Mouse (Mus musculus) small intestine, adult 2 months (tissue): ENCODE measurements around the gene Rbms3. TPM values are rescaled to one million over a fixed set of nuclear protein-coding genes. Genes with fewer than 3 reads are reported as not detected.

Source experiments
- H3K27ac ChIP-seq: fragments of 200-500 bp; 2 replicates; pipeline ENCODE4 v1.5.1; 2012; ENCODE audit warnings: low read depth, low read length, control low read depth, inconsistent platforms; ENCODE audit not compliant: insufficient read depth
- H3K27me3 ChIP-seq: fragments of 200-500 bp; 2 replicates; pipeline ENCODE4 v1.6.1; 2012; ENCODE audit warnings: mild to moderate bottlenecking, moderate library complexity, low read length, inconsistent platforms; ENCODE audit not compliant: control insufficient read depth, insufficient read depth
- H3K36me3 ChIP-seq: fragments of 200-500 bp; 2 replicates; pipeline ENCODE4 v1.6.1; 2012; ENCODE audit warnings: mild to moderate bottlenecking, low read length, control low read depth, inconsistent platforms; ENCODE audit not compliant: control insufficient read depth, insufficient read depth
- H3K4me1 ChIP-seq: fragments of 200-500 bp; 2 replicates; pipeline ENCODE4 v1.6.1; 2012; ENCODE audit warnings: low read length, inconsistent platforms, mixed read lengths; ENCODE audit not compliant: control insufficient read depth, insufficient read depth, insufficient read length
- H3K4me3 ChIP-seq: fragments of 200-500 bp; 2 replicates; pipeline ENCODE4 v1.5.1; 2012; ENCODE audit warnings: low read depth, mild to moderate bottlenecking, control low read depth, inconsistent platforms, low read length, moderate library complexity
- CTCF ChIP-seq: fragments of 200-500 bp; IDR thresholded peaks from 2 replicates; pipeline ENCODE4 v1.5.1; 2012; ENCODE audit warnings: low read depth, mild to moderate bottlenecking, control low read depth, inconsistent platforms, low read length, moderate library complexity, mixed read lengths; ENCODE audit not compliant: insufficient replicate concordance, insufficient read length; ENCODE audit errors: extremely low read depth
- POLR2A ChIP-seq: fragments of 200-500 bp; IDR thresholded peaks from 2 replicates; pipeline ENCODE4 v1.6.1; 2012; ENCODE audit warnings: low read depth, mild to moderate bottlenecking, control low read depth, inconsistent platforms, low read length, moderate library complexity
- WGBS: fragments of 180-500 bp; shearing (Covaris S2); methylation state at CpG from one replicate; pipeline ENCODE4 v1.1.7; 2018; 5-methylcytosine and 5-hydroxymethylcytosine counted together
- polyA plus RNA-seq: library from polyadenylated mRNA; depleted of rRNA; stranded (reverse); fragments of >200 nt; gene quantifications from 2 replicates; pipeline ENCODE4 v1.2.3, GENCODE M21; 2012

Gene Rbms3
- polyA plus RNA-seq, 1 experiment = 3.3 TPM

DNA sequence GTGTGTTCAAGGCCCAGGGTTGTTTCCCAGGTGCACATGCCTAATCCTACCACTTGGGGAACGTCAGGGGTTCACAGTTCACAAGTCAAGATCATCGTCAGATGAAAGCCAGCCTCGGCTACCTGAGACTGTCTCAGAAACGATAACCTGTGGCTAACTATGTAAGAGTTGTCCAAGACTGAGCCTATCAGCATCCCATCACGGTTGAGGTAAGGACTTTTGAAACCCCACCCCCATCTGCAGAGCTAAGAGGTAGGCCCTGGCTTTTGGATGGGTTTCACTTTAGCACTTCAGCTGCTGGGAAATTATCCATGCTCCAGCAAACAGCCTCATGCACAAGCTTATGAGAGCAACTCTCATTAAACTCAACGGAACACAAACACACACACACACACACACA is 607.6 kb downstream of the Rbms3 start:
- H3K36me3 ChIP-seq = no peaks in the 10 kb centered on the region
- no peaks in the 10 kb centered on the region for H3K27me3 ChIP-seq
- no peak for TF ChIP-seq POLR2A
- no peak for TF ChIP-seq CTCF
- WGBS = 84% methylated on average over 6 of the region's 6 CpGs
- H3K27ac ChIP-seq = no peak overlapping the region
- peaks cover 5% of the 10 kb centered on the region; the same call in 1 of the 2 replicates for H3K4me1 ChIP-seq
- no peak overlapping the region for H3K4me3 ChIP-seq

DNA sequence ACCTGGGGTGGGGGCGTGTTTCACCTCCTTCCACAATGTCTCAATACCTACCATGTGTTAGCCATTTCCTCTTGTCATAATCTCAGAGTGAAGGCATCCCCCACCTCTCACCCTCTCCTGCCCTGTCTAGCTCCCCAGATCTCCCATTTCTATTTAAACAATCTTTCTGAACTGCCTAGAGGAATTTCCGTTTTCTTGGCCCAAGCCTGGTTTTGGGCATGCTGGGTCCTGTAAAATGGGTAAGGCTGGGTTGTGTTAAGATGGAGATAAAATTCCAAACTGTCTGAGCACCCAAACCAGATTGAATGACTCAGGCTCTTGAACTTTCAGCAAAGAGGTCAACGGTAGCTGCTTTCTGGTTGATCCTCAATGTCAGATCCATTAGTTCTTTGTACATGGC is 608.2 kb downstream of the Rbms3 start:
- no peak overlapping the region for H3K4me3 ChIP-seq
- H3K4me1 ChIP-seq = peaks cover 7% of the 10 kb centered on the region; the same call in 1 of the 2 replicates
- H3K27me3 ChIP-seq = no peaks in the 10 kb centered on the region
- no peak overlapping the region for H3K27ac ChIP-seq
- TF ChIP-seq POLR2A = no peak
- no peak for TF ChIP-seq CTCF
- H3K36me3 ChIP-seq = no peaks in the 10 kb centered on the region
- 87% methylated on average over 3 of the region's 3 CpGs for WGBS

DNA sequence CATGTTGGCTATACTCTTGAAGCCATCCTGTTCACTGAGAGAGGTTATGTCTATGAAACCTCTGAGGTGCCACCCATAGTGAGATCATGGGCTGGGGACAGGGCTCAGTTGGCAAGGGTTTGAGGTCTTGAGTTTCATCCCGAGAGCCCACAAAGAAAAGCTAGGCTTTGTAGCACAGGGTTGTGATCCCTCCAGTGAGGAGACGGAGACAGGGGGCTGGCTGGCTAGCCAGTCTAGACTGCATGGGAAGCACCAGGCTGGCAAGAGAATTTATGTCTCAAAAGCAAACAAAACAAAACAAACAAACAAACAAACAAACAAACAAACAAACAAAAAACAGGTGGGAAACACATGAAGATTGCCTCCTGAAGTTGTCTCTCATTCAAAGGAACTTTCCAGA is 609.5 kb downstream of the Rbms3 start:
- 88% methylated on average over 2 of the region's 2 CpGs for WGBS
- no peaks in the 10 kb centered on the region for H3K27me3 ChIP-seq
- H3K4me1 ChIP-seq = peaks cover 10% of the 10 kb centered on the region; the same call in 1 of the 2 replicates
- no peaks in the 10 kb centered on the region for H3K36me3 ChIP-seq
- TF ChIP-seq CTCF = no peak
- H3K27ac ChIP-seq = no peak overlapping the region
- no peak overlapping the region for H3K4me3 ChIP-seq

DNA sequence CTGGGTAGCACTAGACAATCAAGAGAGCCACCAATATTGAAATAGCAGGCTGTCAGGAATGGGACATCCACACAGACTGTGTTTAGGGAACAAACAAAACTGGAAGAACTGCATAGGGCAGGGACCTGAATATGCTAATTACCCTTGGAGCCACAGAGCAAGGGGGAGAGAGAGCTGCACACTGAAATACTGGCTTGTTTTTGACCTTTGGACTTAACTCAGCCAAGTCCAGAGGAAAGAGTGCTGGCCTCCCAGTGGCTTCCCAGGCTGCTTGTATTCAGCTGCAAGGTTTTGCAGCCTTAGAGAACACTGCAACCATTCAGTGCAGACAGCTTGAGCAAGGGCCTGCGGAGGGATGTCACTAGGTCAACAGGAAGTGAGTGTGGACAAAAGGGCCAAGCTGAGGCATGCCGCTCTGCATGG is 611.0 kb downstream of the Rbms3 start:
- peak overlapping the region; percentile 13; the same call in 1 of the 2 replicates for H3K27ac ChIP-seq
- no peak for TF ChIP-seq POLR2A
- no peak for TF ChIP-seq CTCF
- 15% methylated on average over 2 of the region's 2 CpGs for WGBS
- no peaks in the 10 kb centered on the region for H3K27me3 ChIP-seq
- peaks cover 10% of the 10 kb centered on the region; the same call in 1 of the 2 replicates for H3K4me1 ChIP-seq
- no peaks in the 10 kb centered on the region for H3K36me3 ChIP-seq
- no peak overlapping the region for H3K4me3 ChIP-seq

DNA sequence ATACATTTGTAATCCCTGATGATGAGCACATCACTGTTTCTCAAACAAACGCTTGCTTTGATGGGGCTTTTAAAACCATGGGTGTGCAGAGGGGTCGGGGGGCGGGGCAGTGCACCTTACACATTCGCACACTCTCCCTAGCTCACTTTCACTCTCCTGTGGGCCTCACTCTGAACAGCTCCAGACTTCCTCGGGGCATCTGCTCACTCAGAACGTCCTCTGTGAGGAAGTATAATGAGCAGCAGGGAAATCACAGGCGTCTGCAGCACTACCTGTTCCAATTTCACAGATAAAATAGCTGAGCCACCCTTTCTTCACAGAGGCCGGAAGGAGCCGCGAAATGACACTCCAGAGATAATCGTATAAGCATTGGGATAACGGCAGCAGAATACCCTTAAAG is 611.4 kb downstream of the Rbms3 start:
- no peak overlapping the region for H3K4me3 ChIP-seq
- H3K27me3 ChIP-seq = no peaks in the 10 kb centered on the region
- no peaks in the 10 kb centered on the region for H3K36me3 ChIP-seq
- TF ChIP-seq POLR2A (no peak), CTCF (no peak)
- 25% methylated on average over 12 of the region's 12 CpGs for WGBS
- H3K4me1 ChIP-seq = peaks cover 10% of the 10 kb centered on the region; the same call in 1 of the 2 replicates
- peak overlapping the region; percentile 13; the same call in 1 of the 2 replicates for H3K27ac ChIP-seq

DNA sequence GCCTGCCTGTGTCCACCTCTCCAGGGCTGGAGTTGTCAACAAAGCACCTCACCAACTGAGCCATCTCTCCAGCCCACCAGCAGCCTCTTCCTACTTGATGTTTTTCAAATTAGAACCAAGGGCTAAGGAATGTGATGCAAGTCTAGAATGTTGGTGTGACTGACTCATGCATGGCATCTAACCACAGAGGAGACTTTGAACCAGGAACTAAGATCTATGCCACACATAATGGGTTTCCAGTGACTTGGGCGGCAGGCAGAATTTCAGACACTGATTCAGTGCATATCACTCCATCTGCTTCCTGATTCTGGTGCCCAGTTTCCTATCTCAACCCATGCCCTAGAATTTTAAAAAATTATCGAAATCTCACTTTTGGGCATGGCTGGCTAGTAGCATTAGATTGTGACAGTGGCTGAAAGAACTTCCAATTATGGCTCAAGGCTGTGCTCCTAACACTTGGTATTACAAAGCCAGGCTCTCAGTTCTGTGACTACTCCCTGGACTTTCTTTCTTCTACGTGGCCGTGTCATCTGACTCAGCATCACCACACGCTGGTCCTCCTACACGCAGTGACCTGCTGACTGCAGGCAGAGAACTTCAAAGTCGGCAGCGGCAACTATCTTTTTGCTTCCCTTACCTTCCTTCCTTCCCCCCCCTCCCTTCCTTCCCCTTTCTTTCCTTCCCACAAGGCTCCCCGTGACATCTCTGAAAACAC is 613.0 kb downstream of the Rbms3 start:
- 40% methylated on average over 9 of the region's 9 CpGs for WGBS
- TF ChIP-seq POLR2A (no peak), CTCF (no peak)
- Histone ChIP-seq H3K27ac (peak overlapping the region; percentile 50; the same call in 1 of the 2 replicates), H3K36me3 (no peaks in the 10 kb centered on the region), H3K4me3 (no peak overlapping the region), H3K27me3 (no peaks in the 10 kb centered on the region), H3K4me1 (peaks cover 10% of the 10 kb centered on the region; the same call in 1 of the 2 replicates)

DNA sequence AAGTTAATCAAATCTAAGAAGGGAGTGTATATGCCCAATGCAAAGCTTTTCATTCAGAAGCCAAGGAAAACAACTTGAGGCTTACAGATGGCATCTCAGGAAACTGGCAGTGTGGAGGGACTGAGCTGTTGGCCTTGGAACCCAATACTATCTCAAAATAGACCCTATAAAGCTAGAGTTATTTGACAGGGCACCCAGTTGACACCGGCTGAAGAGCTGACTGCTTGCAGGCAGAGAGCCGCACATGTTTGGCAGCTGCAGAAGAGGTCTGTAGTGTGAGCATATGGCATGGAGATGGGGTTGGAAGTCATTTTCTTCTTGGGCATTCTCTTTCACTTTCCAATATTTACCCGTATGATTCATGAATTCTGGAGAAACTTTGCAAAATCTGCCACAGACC is 616.3 kb downstream of the Rbms3 start:
- TF ChIP-seq POLR2A = no peak
- TF ChIP-seq CTCF = no peak
- Histone ChIP-seq H3K4me1 (peaks cover 7% of the 10 kb centered on the region; the same call in 1 of the 2 replicates), H3K4me3 (no peak overlapping the region), H3K27me3 (no peaks in the 10 kb centered on the region), H3K27ac (no peak overlapping the region), H3K36me3 (no peaks in the 10 kb centered on the region)
- WGBS = 84% methylated on average over 3 of the region's 3 CpGs
